Mouse (Mus musculus) embryonic stem cell, embryonic (primary cell): ENCODE measurements at regions not wholly inside any gene's neighbourhood (a gene's known extent, or its start where the extent isn't known, plus 50 kb on each side); places are given as distances from the start of the nearest gene placed in this dataset.

ENCODE experiments used
- CTCF ChIA-PET, 4 experiments: fragments of 300-600 bp in 2 of 4; fragments of 350-600 bp in 2 of 4; sonication (Branson Sonifier 250); formaldehyde crosslinking; loops; one replicate each; lab custom pipeline; 2022; ENCODE audit warnings: inconsistent platforms in 2 of 4; lab: Charles Lee
- POLR2A ChIA-PET, 4 experiments: fragments of 300-600 bp in 2 of 4; fragments of 350-600 bp in 2 of 4; sonication (Branson Sonifier 250); formaldehyde crosslinking; loops; one replicate each; lab custom pipeline; 2022; ENCODE audit warnings: antibody characterized with exemption in 4 of 4, inconsistent platforms in 1 of 4; lab: Charles Lee

DNA sequence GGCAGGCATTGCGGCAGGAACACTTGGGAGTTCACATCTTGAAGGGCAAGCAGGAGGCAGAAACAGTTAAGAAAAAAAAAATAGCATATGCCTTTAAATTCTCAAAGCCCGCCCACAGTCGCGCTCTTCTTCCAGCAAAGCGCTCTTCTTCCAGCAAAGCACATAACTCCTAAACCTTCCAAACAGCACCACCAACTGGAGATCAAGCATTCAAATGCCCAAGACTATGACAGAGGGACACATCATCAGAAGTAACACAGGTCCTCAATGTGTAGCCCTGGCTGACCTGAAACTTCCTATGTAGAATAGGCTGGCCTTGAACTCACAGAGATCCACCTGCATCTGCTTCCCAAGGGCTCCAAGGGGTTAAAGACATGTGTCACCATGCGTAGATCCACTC, 80.2 kb upstream of the Magi1 start:
- CTCF ChIA-PET, result interaction anchor here in 1 of 4 experiments (0.6 kb wide), 1 partner anchor 9 kb away, joined by 3 read pairs; no protein-coding TSS in a partner anchor

DNA sequence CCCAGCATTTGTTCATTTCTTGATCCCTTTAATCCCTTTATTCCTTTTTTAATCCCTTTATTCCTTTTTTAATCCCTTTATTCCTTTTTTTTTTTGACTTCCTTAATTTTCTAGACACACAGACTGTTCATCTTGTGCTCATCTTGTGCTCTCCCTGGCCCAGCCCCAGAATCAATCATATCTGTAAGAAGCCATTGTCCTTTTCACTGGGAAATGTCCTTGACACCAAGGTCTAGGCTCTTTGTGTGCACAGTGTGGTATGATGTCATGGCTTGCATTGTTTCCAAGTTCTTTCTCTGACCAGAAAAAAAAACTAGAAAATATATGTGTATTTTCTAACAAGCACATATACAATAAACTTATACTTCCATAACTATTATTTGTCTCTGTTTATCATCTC, 78.9 kb upstream of the Magi1 start:
- ChIA-PET POLR2A (no interaction called here), CTCF (no interaction called here)

More for the DNA sequence above, 80.2 kb upstream of the Magi1 start:
- POLR2A ChIA-PET, result interaction anchor here in 2 of 4 experiments (0.7 kb wide), 3 partner anchors 15 to 70 kb away, joined by 3 to 5 read pairs (median 4); no protein-coding TSS in a partner anchor

DNA sequence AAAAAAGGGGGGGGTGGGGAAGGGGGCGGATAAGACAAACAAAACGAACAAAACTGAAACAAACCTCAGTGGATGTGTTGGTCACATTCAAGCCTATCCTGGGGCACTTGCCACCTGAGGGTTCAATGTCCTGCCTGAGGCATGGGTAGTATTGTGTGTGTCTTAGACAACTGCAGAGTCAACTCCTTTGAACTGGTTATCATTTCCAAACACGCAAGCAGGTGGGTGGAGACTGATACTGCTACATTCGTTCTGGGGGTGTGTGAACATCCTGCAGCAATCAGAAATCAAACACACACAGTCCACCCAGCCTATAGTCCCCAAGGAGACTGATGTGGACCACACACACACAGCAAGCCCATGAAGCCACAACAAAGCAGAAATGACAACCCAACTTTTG, 73.9 kb upstream of the Magi1 start:
- ChIA-PET CTCF (no interaction called here), POLR2A (no interaction called here)

DNA sequence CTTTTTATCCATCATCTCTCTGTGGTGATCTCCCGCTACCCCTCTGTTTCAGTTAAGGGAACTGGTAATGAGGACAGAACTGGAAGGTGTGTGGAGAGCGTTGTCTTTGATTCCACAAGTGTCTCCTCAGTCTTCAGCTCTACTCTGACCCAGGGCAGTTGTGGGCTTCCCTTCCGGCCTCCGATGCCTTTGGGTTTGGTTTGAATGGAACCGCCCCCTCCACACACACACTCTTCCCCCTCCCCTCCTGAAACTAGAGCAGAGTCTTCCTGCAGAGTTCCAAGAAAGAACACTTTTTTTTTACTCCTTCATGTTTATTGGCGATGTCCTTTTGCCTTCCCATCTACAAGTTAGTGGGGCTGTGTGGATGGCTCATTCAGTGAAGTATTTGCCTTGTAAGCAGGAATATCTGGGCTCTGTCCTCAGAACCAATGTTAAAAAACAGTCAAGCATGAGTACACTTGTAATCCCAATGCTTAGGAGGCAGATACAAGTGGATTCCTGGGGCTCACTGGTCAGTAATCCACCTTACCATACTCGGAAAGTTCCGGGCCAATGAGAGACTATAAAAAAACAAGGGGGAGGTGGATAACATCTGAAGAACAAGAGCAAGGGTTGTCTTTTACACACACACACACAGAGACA, 70.9 kb upstream of the Magi1 start:
- POLR2A ChIA-PET, result no interaction called here
- CTCF ChIA-PET, result no interaction called here

DNA sequence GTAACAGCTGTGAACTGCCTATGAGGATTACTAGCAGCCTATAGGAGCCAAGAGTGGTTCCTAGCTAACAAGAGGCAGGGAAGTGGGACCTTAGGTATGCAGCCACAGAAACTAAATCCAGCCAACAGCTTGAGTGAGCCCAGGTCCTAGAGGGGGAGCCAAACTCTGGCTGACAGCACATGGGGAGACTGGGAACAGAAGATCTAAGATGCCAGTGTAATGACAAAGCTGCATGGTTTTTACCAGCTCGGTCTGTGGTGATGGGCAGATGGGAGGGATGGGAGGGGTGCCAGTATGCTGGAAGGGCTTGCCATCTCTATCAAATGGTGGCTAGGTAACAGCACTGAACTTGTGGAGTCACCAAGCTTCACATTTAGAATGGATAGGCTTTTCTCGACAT, 60.6 kb upstream of the Magi1 start:
- ChIA-PET CTCF (interaction anchor here in 1 of 4 experiments (0.6 kb wide), 1 partner anchor 96 kb away, joined by 7 read pairs; no protein-coding TSS in a partner anchor), POLR2A (no interaction called here)

DNA sequence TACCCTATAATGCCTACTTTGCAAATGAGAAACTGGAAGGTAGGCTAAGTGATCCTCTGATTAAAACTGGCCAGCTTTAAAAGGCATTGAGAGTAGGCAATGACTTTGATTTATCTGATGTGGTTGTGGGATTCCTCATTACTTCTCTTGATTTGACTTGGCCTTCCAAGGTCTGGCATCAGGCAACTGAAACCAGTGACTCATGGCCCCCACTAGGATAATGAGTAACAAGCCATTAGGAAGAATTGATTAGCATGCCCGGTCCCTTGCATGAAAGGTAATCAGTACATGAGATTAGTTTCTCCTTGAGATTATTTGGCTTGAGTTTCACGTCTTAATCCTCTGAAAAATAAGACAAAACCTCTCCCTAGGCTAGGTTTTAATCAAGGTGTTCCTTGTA, 56.8 kb upstream of the Magi1 start:
- ChIA-PET POLR2A (no interaction called here), CTCF (no interaction called here)

DNA sequence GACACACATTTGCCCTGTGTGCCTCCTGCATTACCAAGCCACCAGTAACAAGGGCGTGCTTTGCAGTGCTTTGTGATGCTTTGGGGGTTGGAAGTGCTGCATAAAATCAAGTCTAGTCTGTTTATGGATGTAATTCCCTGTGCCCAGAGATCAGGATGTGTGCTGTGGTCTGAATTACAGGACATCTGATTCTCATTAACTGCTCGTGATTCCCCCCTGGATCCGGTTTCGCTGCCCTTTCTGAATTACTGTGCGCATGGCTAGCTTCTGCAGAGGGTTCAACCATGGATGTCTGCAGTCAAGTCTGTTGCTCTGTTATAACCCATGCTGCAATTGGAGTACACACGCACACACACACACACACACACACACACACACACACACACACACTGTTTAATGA, 52.5 kb upstream of the Magi1 start:
- ChIA-PET CTCF (no interaction called here), POLR2A (interaction anchor here in 1 of 4 experiments (0.6 kb wide), 1 partner anchor 31 kb away, joined by 3 read pairs; no protein-coding TSS in a partner anchor)
